Mouse (Mus musculus) neural tube, embryonic 10.5 days (tissue): ENCODE results near the gene Zdhhc19.

Source experiments
- DNase-seq: peaks from one replicate; pipeline ENCODE4 v3.0.0-alpha.2; 2017; ENCODE audit warnings: low spot score; ENCODE audit errors: extremely low spot score

The Zdhhc19 gene

DNA sequence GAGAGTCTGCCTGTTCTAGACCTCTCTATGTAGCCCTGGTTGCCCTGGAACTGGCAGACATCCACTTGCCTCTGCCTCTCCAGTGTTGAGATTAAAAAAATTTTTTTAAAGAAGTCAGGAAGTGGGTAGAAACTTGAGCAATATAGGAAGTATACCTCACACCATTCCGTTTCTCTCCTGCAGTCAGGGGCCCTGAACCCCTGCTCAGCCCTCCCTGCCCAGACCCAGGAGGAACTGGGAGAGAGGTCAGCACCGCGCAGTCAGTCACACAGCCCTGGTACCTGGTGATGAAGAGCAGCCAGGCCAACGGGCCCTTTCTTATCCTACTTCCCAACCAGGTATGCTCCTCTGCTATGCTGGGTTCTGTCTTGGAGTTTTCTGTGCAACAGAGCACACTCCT, 54.0 kb downstream of the Zdhhc19 start:
- DNase-seq, result no peak

- DNase-seq, result no peak
Measured at GRCm38 (mm10) chr16:32550487-32550886, 54.4 kb downstream of the Zdhhc19 start.

GRCm38 (mm10) chr16:32551346-32551747, 55.3 kb downstream of the Zdhhc19 start:
- DNase-seq, result no peak

DNA sequence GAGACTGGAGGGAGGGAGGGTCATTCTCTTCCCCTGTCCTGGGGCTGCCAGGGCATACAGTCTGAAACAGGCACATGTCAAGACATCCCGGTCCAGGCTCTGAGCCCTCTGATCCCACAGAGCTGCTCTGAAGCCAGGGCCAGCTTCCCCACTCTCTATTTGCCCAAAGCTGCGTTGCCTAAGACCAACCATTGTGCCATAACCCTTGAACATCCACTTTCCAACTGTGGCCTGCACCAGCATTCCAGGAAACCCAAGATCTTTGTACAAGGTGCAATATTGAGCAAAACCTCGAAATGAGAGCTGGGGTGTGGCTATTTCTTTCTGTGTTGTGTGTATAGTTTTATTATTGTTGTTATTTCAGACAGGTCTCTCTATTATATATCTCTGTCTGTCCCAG, 59.5 kb downstream of the Zdhhc19 start:
- no peak for DNase-seq

DNA sequence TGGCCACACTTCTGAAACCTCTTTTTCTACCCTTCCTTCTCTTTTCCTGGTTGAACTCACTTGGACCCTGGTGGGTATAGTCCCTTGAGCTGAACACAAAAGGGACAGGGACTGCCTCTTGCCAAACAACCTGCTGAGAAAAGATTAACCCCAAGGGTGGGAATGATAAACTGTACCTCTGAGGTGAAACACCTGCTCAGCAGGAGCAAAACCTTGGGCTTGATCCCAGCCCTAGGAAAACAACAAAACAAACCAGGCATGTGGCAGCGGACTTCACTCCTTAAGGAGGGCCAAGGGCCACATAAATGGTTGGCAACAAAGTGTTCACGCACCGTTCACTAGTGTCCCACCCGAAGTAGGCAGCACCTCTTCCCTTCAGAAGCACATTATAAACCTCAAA, 63.4 kb downstream of the Zdhhc19 start:
- DNase-seq, result no peak

- no peak for DNase-seq
Measured at GRCm38 (mm10) chr16:32563056-32563793, 67.2 kb downstream of the Zdhhc19 start.

- no peak for DNase-seq
Measured at GRCm38 (mm10) chr16:32567282-32567681, 71.2 kb downstream of the Zdhhc19 start.

- no peak for DNase-seq
Measured at GRCm38 (mm10) chr16:32568401-32568800, 72.3 kb downstream of the Zdhhc19 start.

- no peak for DNase-seq
Measured at GRCm38 (mm10) chr16:32570042-32570441, 74.0 kb downstream of the Zdhhc19 start.

DNA sequence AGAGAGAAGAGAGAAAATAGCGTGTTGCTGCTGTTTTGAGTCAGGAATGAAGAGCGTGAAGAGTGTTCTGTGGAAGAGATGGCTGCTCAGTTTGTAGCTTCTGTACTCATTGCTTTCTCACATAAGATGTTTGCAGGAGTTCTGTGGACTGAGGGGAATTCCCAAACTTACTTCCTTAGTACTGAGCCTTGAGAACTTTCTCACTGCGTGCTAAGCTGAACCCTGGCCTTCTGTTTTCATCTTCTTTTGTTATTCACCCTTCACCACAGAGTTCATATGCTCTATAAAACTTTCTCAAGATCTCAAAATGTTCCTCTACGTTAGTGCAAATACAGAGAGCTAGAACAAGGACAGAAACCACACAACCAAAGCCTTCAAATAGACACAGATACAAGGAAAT, 76.5 kb downstream of the Zdhhc19 start:
- DNase-seq, result no peak

GRCm38 (mm10) chr16:32586482-32586881, 90.4 kb downstream of the Zdhhc19 start:
- no peak for DNase-seq

- DNase-seq, result no peak
Measured at GRCm38 (mm10) chr16:32588568-32588967, 92.5 kb downstream of the Zdhhc19 start.

DNA sequence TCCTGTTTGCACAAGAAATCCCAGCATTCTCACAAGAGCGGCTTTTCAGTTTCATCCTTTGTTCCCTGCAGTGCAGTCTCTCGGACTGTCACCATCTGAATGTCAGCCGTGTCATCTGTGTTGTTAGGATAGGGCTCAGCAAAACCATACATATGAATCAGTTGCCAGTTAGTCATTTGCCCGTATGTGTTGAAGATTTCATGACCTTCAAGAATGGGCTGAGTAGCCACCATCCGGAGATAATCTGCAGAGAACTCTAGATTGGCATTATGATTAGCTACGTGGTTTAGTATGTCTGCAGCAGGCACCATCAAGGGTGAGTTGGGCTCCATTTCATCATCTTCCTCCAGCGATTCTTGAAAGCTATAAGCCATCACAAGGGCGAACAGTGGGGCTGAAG, 95.5 kb downstream of the Zdhhc19 start:
- DNase-seq, result no peak

DNA sequence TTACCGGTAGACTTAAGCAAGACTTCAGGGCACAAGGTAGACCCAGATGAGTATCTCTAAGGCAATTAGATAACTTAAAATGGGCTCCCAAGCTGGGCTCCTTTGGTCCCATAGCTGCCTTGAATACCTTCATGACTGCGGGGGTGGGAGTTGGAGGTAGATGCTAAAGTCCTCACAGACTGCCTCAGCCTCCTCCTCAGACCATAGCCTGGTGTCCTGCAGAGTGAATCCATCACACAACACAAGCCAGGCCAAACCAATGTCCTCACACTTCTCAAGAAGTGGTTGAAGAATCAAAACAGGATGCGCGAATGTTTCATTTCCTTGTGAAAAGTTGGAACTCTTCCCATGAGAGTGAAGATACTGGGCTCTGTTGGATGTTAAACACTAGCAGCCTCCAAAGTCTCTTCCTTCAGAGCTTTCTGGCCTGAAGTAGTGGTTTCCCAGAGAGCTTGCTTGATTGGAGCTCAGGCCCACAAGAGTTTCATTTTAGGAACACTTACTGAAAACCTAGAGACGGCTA, 97.3 kb downstream of the Zdhhc19 start:
- no peak for DNase-seq

- no peak for DNase-seq
Measured at GRCm38 (mm10) chr16:32593916-32594315, 97.9 kb downstream of the Zdhhc19 start.

DNA sequence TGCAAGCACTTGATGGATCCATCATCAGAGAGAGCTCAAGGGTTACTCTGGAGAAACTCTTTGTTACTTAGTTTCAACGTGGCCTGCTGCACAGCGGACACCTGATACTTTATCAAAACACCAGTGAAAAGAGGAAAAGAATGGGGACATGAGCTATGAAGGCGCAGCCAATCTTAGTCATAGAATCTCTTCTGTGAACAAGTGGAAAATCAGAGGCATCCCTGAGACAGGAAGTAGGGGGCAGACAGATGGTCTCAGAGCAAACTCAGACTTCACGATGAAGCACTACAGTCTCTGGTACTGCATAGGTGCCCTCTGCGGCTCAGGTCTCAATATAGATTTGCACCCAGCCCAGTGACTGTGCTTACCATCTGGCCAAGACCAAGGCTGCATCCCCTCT, 98.6 kb downstream of the Zdhhc19 start:
- no peak for DNase-seq

DNA sequence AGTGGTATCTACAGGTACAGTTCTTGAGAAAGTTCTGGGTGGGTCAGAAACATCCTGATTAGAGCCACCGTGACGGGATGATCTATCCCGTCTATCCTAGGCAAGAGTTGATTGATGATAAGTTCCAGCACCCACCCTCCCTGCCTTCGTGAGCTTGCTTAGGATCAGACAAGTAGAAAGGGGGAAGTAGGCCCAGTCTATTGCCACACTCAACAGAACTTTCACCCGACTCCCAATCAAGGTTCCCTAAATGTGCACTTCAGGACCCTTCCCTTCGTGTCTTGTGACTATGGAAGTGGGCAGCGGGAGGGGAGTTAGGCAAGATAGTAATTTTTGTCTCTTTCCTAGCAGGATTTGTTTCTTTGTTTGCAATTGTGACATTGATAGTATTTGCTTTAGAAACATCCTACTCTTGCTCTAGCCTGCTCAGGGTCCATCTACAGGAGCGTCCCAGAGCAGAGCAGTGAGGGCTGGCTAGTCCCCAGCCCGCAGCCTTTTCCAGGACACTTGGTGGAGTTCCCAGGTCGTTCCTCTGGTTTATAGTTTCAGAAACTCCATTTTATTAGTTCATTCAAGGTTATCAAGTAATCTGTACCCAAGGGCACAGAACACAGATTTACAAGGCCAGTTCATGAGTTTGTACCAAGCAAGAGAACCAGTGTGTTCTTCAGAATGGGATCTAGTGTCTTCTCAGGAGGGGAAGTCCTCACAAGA, 99.2 kb downstream of the Zdhhc19 start:
- no peak for DNase-seq

DNA sequence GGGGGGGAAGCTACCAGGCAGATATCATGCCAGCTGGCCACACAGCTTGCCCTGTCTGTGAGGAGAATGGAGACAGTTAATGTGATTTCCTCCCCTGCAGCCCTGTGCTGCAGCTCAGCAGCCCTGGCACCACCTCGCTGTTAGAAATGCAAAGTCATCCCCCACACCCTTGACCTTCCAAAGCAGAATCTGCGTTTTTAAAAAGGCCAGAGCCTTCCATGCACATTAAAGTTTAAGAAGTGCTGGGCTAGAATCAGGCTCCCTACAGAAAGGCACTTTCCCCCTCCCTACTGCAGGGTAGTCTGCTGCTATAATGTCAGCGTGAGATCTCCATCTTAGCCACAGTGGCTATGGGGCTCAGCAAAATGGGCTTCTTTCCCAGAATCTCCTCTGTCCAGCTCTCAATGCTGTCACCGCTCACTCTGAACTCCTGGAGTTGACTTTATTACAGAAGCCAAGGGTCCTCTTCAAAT, 101.9 kb downstream of the Zdhhc19 start:
- no peak for DNase-seq

DNA sequence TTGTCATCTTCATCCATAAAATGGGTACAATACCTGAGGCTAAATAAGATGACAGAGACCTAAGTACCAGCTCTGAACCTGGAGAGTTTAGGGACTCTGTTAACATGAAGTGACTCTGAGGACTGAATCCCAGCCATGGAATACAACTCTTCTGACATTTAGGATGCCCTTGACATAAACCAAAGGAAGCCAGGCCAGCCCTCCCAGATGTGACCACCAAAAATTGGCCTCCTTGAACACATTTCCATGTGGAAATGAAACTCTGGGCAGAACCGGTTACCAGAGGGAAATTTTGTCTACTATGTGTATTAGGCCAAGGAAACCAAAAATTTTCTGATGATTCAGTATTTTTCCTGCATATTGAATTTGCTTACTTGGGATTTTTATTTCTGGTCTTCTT, 103.1 kb downstream of the Zdhhc19 start:
- DNase-seq, result no peak

- no peak for DNase-seq
Measured at GRCm38 (mm10) chr16:32602193-32602685, 106.2 kb downstream of the Zdhhc19 start.

GRCm38 (mm10) chr16:32607562-32608343, 111.7 kb downstream of the Zdhhc19 start:
- no peak for DNase-seq

DNA sequence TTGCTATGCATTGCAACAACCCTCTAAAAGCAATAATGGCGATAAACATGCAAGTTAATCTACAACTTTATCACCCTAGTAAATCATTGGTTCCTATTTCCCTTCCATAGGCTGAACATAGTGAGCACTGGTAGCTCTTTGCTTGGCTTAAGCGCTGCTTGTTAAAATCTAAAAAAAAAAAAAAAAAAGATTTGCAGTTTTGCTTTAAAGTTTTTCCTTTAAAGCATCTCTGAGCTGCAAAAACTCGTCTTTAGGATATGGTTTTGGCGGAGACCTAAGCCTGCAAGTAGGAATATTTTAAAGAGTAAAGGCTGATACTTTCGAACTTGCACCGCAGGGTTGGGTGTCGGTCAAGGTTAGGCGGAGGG, 112.3 kb downstream of the Zdhhc19 start:
- no peak for DNase-seq
